Mouse (Mus musculus) heart, postnatal 36 days (tissue): ENCODE results near the gene Vmp1. TPM values are rescaled to one million over a fixed set of nuclear protein-coding genes. Genes with fewer than 3 reads are reported as not detected.
A peak's percentile ranks its signal among the peaks of the same experiment; 100 is the strongest.

Experiments used
- DNase-seq, 2 experiments: peaks; one replicate each; pipeline ENCODE4 v3.0.0; 2021 to 2022
- intact Hi-C: fragments of 180-260 bp; cut with DNase I; formaldehyde crosslinking; loops from one replicate; pipeline ENCODE4 v1.15.1; 2025
- total RNA-seq, 2 experiments: library from RNA; stranded (reverse); gene quantifications; 2 replicates each; pipeline ENCODE4 v1.2.3; 2021

Vmp1 gene
- total RNA-seq, 2 experiments from 2014 or later: 49.4 to 69.0 TPM

GRCm38 (mm10) chr11:86575632-86576378 lies 107.8 kb downstream of the Vmp1 start:
- no peak for DNase-seq
- intact Hi-C loops: no loop called here

- no peak for DNase-seq
- intact Hi-C loops: no loop called here
These were observed 109.2 kb downstream of the Vmp1 start for GRCm38 (mm10) chr11:86574408-86574807.

DNA sequence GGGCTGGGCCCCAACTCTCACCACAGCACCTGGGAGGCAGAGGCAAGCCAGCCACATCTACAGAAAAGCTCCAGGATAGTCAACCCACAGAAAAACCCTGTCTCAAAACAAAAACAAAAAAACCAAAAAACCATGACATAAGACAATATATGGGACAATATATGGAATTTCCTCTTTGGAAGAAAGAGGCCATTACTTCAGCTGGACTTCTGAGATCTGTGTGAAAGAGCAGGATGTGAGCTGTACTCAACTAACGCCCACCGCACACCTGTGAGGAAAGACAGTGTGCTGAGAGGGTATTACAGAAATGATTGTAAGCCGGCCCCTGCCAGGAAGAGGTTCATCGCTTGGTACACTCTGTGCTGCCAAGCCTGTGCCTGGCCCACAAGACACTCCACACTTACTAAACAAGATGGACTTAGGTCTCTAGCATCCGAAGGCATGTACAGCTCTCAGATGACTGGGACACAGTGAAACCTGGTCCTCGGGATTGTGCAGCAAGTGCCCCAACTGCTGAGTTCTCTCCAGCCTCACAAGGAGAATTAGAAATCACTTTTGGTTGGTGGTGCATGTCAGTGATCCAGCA lies 109.9 kb downstream of the Vmp1 start:
- no peak for DNase-seq
- intact Hi-C loops: no loop called here

GRCm38 (mm10) chr11:86572623-86573022 lies 111.0 kb downstream of the Vmp1 start:
- no peak for DNase-seq
- intact Hi-C loops: no loop called here

DNA sequence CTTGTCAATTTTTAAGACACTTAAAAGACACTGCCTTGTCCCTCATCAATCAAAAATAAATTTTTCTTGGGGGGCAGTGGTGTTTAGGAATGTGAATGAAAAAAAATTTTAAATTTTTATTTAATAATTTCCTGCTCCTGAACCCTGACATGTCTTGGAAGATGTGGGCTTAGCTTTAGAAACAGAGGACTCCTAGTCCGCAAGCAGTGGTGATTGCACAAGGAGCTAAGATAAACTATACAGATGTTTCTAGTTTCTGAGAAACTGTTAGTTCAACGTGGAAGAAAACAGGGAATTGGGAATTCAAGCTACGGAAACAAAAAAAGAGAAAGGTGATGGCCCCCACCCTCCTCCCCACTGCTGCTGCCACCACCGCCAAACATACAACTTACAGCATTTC lies 111.8 kb downstream of the Vmp1 start:
- no peak for DNase-seq
- intact Hi-C loops: no loop called here

DNA sequence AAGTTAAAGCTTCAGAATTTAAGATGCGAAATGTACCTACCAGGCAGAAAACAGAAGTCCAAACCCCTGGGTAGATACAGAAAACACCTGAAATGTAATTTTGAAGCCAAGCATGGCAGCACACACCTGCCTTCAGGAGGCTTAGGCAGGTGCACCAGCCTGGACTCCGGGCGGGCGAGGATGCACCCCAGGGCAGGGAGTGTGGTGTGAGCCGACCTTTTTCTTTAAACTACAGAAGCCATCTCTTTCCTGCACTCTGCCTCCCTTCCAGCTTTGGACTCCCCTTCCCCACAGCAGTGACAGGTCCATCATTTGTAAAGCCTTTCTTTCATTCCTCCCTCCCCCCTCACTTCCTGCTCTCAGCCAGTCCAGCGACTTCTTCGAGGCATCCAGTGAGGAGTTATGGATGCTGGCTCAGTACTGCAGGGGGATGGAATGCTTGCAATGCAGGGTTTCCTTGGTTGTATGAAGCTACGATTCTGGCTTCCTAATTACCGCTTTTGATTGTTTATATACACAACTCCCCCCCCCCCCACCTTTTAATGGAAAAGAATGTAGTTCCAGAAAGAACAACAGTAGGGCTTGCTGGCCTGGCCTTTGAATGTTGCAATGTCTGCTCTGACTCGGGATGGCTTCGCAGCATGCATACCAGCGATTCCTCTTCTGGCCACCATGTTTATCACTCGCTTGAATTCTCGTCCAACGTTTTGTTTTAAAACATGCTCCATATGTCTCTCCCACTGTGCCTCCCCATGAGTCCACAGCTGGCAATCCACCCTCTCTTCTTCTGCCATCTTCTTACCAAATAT lies 112.4 kb downstream of the Vmp1 start:
- intact Hi-C loops: no loop called here
- DNase-seq: no peak

GRCm38 (mm10) chr11:86570261-86570746 lies 113.3 kb downstream of the Vmp1 start:
- intact Hi-C loops: no loop called here
- DNase-seq: no peak

DNA sequence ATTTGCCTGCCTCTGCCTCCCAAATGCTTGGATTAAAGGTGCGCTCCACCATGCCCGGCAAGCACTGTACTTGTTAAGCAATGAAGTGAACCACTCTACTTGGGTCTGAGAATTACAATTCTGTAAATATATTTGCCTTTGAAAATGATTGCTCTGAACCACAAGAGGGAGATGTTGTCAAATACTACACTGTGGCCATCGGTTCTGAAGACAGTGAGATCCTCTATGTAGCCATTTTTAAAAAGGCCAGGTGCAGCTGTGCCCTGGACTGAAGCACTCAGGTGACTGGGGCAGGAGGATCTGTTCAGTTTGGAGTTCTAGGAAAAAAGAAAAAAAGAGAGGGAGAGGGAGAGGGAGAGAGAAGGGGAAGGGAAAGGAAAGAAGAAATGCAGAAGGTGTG lies 115.2 kb downstream of the Vmp1 start:
- DNase-seq: no peak

GRCm38 (mm10) chr11:86558258-86558657 lies 125.4 kb downstream of the Vmp1 start:
- no peak for DNase-seq
- intact Hi-C loops: no loop called here

More for the DNA sequence above, 115.2 kb downstream of the Vmp1 start:
- intact Hi-C loops: loop anchor here (1.0 to 5.0 kb wide), 2 partner anchors 85 to 444 kb away; no protein-coding TSS in a partner anchor

GRCm38 (mm10) chr11:86553525-86553924 lies 130.1 kb downstream of the Vmp1 start:
- intact Hi-C loops: no loop called here

DNA sequence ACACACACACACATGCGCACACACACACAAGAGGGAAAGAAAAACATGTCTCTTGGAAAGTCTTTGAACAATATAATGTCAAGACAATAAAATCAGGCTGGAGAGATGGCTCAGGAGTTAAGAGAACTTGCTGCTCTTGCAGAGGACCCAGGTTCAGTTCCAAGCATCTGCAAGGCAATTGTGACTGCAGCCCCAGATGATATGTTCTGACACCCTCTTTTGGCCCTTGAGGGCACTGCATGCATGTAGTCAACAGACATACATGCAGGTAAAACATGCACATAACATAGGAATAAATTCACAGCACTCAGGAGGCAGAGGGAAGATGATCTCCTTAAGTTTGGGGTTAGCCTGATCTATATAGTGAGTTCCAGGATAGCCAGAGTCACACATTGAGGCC lies 136.2 kb downstream of the Vmp1 start:
- DNase-seq: no peak
- intact Hi-C loops: no loop called here

More at GRCm38 (mm10) chr11:86553525-86553924, 130.1 kb downstream of the Vmp1 start:
- DNase-seq: no peak

GRCm38 (mm10) chr11:86545556-86545955 lies 138.1 kb downstream of the Vmp1 start:
- intact Hi-C loops: no loop called here
- DNase-seq: no peak

GRCm38 (mm10) chr11:86544639-86545299 lies 138.9 kb downstream of the Vmp1 start, which contains the start of the genes Rps6kb1 and Tubd1:
TSS of gene Rps6kb1 (minus strand) at chr11:86544805.
TSS of gene Tubd1 (plus strand) at chr11:86544991.
- DNase-seq: peak; percentile 98
- intact Hi-C loops: no loop called here

DNA sequence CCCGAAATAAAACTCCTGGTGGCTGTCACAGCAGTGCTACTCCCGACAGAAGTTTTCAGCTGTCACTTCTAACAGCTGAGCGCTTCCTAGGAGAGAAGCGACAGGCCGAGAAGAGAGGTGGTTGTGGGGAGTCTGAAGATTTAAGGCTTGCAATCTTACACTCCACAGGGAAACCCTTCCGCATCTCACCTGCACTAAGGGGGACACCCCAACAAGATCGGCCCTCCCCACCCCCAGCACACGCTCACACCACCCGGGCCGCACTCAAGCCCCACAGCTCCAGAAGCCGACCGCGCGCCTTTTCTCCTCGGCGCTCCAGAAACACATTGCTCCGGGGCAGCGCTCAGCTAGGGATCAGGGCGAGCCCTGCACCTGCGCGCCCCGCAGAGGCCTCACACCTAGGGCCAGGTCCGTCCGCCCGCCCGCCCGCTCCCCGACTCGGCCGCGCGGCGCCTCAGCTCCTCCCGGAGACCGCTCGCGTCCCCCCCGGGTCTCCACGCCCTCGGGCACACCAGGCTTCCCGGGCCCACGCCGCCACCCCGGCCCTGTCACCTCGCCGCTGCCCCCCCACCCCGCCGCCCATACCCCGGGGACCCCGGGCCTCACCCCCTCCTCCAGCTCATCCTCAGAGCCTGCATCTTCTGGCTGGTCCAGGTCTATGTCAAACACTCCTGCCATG lies 139.5 kb downstream of the Vmp1 start:
- DNase-seq: no peak
- intact Hi-C loops: no loop called here

DNA sequence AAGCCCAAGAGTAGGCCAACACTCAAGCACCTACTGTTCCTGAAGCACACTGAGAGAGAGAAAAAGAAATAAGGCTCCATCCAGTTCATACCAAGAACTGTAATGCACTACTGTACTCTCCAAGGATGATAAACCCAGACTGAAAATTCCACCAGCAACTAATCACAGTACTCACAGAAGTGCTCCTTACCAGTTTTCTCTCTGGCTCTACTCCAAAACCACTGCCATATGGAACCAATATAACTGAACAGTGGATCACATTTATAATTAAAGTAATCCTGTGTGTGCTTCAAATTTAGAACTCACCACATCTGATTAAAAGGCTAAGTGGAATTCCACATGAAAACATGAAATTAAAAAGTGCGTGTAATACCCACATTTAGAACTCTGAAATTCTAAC lies 140.8 kb downstream of the Vmp1 start:
- DNase-seq: no peak
- intact Hi-C loops: no loop called here

GRCm38 (mm10) chr11:86540476-86540845 lies 143.2 kb downstream of the Vmp1 start:
- DNase-seq: no peak
- intact Hi-C loops: no loop called here

- no peak for DNase-seq
- intact Hi-C loops: no loop called here
These were observed 143.7 kb downstream of the Vmp1 start for GRCm38 (mm10) chr11:86539716-86540475.

- DNase-seq: no peak
- intact Hi-C loops: no loop called here
These were observed 144.8 kb downstream of the Vmp1 start for GRCm38 (mm10) chr11:86538786-86539185.

- no peak for DNase-seq
- intact Hi-C loops: no loop called here
These were observed 149.3 kb downstream of the Vmp1 start for GRCm38 (mm10) chr11:86534201-86534910.
